Mouse (Mus musculus) embryonic facial prominence, embryonic 11.5 days (tissue): Measurements from ENCODE around the gene Nrd1. TPM values are rescaled to one million over a fixed set of nuclear protein-coding genes. Genes with fewer than 3 reads are reported as not detected.
A peak's percentile ranks its signal among the peaks of the same experiment; 100 is the strongest.

Experiments used
- ATAC-seq: fragments of 200-750 bp; cut with Nextera tagmentation; replicated peaks from 2 replicates; pipeline ENCODE4 v1.8.0; 2017; ENCODE audit warnings: low read depth; ENCODE audit not compliant: insufficient number of reproducible peaks, low FRiP score, low TSS enrichment
- DNase-seq: peaks from one replicate; pipeline ENCODE4 v3.0.0-alpha.2; 2015; ENCODE audit warnings: low spot score
- H3K27ac ChIP-seq: fragments of 300-500 bp; sonication (generic); replicated peaks from 2 replicates; pipeline ENCODE4 v1.5.1; 2014; ENCODE audit warnings: mild to moderate bottlenecking, low read depth, low read length, control low read depth
- H3K27me3 ChIP-seq: fragments of 300-500 bp; sonication (generic); 2 replicates; pipeline ENCODE4 v1.6.1; 2014; ENCODE audit warnings: mild to moderate bottlenecking, low read length, moderate library complexity, mixed read lengths; ENCODE audit not compliant: control insufficient read depth, insufficient read depth
- H3K36me3 ChIP-seq: fragments of 300-500 bp; sonication (generic); replicated peaks from 2 replicates; pipeline ENCODE4 v1.6.1; 2014; ENCODE audit warnings: low read depth, mild to moderate bottlenecking, low read length, moderate library complexity, mixed read lengths; ENCODE audit not compliant: control insufficient read depth, insufficient read depth
- H3K4me1 ChIP-seq: fragments of 300-500 bp; sonication (generic); 2 replicates; pipeline ENCODE4 v1.6.1; 2014; ENCODE audit warnings: low read length, mixed read lengths; ENCODE audit not compliant: control insufficient read depth, insufficient read depth
- H3K4me2 ChIP-seq: fragments of 300-500 bp; sonication (generic); 2 replicates; pipeline ENCODE4 v1.6.1; 2014; ENCODE audit warnings: low read depth, mild to moderate bottlenecking, control low read depth, low read length, moderate library complexity
- H3K4me3 ChIP-seq: fragments of 300-500 bp; sonication (generic); 2 replicates; pipeline ENCODE4 v1.5.1; 2014; ENCODE audit warnings: low read depth, low read length, control low read depth
- H3K9ac ChIP-seq: fragments of 300-500 bp; sonication (generic); replicated peaks from 2 replicates; pipeline ENCODE4 v1.6.1; 2014; ENCODE audit warnings: mild to moderate bottlenecking, control low read depth, low read length
- H3K9me3 ChIP-seq: fragments of 300-500 bp; sonication (generic); replicated peaks from 2 replicates; pipeline ENCODE4 v1.6.1; 2016; ENCODE audit warnings: mild to moderate bottlenecking, low read length, inconsistent platforms, mixed read lengths; ENCODE audit not compliant: control insufficient read depth
- WGBS: fragments of 180-500 bp; shearing (Covaris S2); extraction: QIAGEN DNeasy Blood & Tissue Kit; methylation state at CpG from one replicate; pipeline ENCODE4 v1.1.7; 2014; 5-methylcytosine and 5-hydroxymethylcytosine counted together
- polyA plus RNA-seq: library from polyadenylated mRNA; unstranded; fragments of >200 nt; fragmentation: Nextera tagmentation; extraction: Ambion mirVana; gene quantifications from 2 replicates; pipeline ENCODE4 v1.2.1, GENCODE M21; 2014

The Nrd1 gene
- polyA plus RNA-seq = 56.4 and 66.3 TPM in 2 replicates

GRCm38 (mm10) chr4:108999999-109000950 is at the start of gene Nrd1:
TSS of gene Nrd1 (plus strand) at chr4:109000655.
- no peaks in the 10 kb centered on the region for H3K27me3 ChIP-seq
- H3K9me3 ChIP-seq = no peaks in the 10 kb centered on the region
- H3K27ac ChIP-seq = peak within 1 kb of the TSS; percentile 63
- peak within 1 kb of the TSS; percentile 75 for H3K9ac ChIP-seq
- no peaks in the 10 kb centered on the region for H3K36me3 ChIP-seq
- DNase-seq = peak; percentile 99
- H3K4me2 ChIP-seq = peak within 1 kb of the TSS; percentile 55
- WGBS = under 1% methylated on average over 58 of the region's 58 CpGs
- peak; percentile 99 for ATAC-seq
- peak within 1 kb of the TSS; percentile 72 for H3K4me3 ChIP-seq
- no peaks in the 10 kb centered on the region for H3K4me1 ChIP-seq

GRCm38 (mm10) chr4:108951663-108952062 is 48.8 kb upstream of the Nrd1 start:
- 94% methylated on average over 4 of the region's 4 CpGs for WGBS
- H3K4me3 ChIP-seq = no peak overlapping the region
- no peak overlapping the region for H3K9ac ChIP-seq
- no peaks in the 10 kb centered on the region for H3K4me1 ChIP-seq
- no peaks in the 10 kb centered on the region for H3K36me3 ChIP-seq
- no peak overlapping the region for H3K27ac ChIP-seq
- H3K9me3 ChIP-seq = no peaks in the 10 kb centered on the region
- no peak overlapping the region for H3K4me2 ChIP-seq
- DNase-seq (no peak), ATAC-seq (no peak)
- no peaks in the 10 kb centered on the region for H3K27me3 ChIP-seq

GRCm38 (mm10) chr4:108959696-108960095 is 40.8 kb upstream of the Nrd1 start:
- Histone ChIP-seq H3K9ac (no peak overlapping the region), H3K4me1 (no peaks in the 10 kb centered on the region), H3K4me2 (no peak overlapping the region), H3K27ac (no peak overlapping the region), H3K27me3 (no peaks in the 10 kb centered on the region), H3K9me3 (no peaks in the 10 kb centered on the region), H3K36me3 (no peaks in the 10 kb centered on the region), H3K4me3 (no peak overlapping the region)
- whole genome bisulfite sequencing = 79% methylated on average over 3 of the region's 3 CpGs
- ATAC-seq (no peak), DNase-seq (no peak)

DNA sequence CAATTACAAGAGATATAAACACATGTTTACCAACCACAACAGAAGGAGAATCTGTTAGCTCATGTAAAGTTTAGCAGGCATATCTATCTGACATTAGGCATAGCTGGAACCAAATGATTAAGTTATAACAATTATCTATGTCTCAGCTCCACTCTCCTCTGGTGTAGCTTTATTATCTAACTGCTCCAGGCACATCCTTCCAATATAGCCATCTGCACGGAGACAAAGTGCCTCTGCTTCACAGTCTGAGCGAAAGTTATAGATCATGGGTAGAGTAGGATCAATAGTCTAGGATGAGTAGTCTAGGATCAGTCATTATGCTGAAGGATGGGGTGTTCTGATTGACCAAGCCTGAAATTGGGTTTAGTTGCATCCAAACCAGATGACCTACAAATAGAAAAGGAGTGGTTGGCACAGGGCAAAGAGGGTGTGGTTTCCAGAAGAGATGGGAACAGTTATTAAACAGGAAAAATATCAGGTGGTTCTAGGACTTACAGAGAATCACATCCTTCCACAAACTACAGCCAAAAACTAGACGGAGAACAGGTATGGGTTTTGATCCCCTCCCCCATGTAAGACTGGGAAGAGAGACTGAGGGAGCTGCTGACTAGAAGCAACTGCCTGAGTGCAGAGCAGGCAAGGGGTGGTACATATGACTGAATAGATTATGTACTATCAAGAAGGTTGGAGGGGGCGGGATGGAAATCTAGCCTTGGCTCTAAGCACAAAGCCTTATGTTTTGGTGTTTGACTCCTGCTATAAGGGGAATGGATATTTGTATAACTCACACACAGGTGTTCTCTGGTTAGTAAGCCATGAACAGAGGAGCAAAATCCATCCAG is 39.6 kb upstream of the Nrd1 start:
- no peak overlapping the region for H3K4me3 ChIP-seq
- H3K27me3 ChIP-seq = no peaks in the 10 kb centered on the region
- H3K27ac ChIP-seq = no peak overlapping the region
- H3K9ac ChIP-seq = no peak overlapping the region
- DNase-seq (no peak), ATAC-seq (no peak)
- 84% methylated on average over 4 of the region's 4 CpGs for WGBS
- H3K4me1 ChIP-seq = no peaks in the 10 kb centered on the region
- H3K36me3 ChIP-seq = no peaks in the 10 kb centered on the region
- no peaks in the 10 kb centered on the region for H3K9me3 ChIP-seq
- no peak overlapping the region for H3K4me2 ChIP-seq

- Histone ChIP-seq H3K36me3 (no peaks in the 10 kb centered on the region), H3K4me3 (no peak overlapping the region)
These were observed 37.4 kb upstream of the Nrd1 start for GRCm38 (mm10) chr4:108963017-108963416.

DNA sequence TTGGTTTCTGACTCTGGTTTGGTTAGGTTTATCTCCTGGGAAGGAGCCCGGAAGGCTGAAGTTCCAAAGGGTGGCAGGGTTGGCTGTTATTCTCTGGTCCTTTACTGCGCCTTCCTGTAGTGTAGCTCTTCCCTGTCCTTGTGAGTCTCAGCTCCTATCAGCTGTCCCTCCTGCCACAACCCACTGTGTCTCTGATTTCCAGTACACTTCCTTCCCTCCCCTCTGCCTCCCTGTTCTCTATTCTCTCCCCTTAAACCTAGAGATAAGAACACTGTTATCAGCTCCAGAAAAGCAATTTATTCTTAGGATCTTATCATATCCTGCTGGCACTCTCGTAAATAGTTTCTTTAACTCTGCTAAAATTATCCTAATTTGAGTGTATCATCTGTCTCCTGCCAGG is 30.9 kb upstream of the Nrd1 start:
- no peaks in the 10 kb centered on the region for H3K36me3 ChIP-seq
- no peak for ATAC-seq

More at GRCm38 (mm10) chr4:108963017-108963416, 37.4 kb upstream of the Nrd1 start:
- no peak overlapping the region for H3K9ac ChIP-seq
- H3K27ac ChIP-seq = no peak overlapping the region
- H3K9me3 ChIP-seq = no peaks in the 10 kb centered on the region
- H3K27me3 ChIP-seq = no peaks in the 10 kb centered on the region
- no peak overlapping the region for H3K4me2 ChIP-seq
- ATAC-seq (no peak), DNase-seq (no peak)
- no peaks in the 10 kb centered on the region for H3K4me1 ChIP-seq
- 88% methylated on average over 6 of the region's 6 CpGs for WGBS

GRCm38 (mm10) chr4:108971054-108971453 is 29.4 kb upstream of the Nrd1 start:
- ATAC-seq (no peak), DNase-seq (no peak)
- Histone ChIP-seq H3K27me3 (no peaks in the 10 kb centered on the region), H3K4me1 (no peaks in the 10 kb centered on the region), H3K9ac (no peak overlapping the region), H3K9me3 (no peaks in the 10 kb centered on the region), H3K4me3 (no peak overlapping the region), H3K4me2 (no peak overlapping the region), H3K27ac (no peak overlapping the region), H3K36me3 (no peaks in the 10 kb centered on the region)
- WGBS = 73% methylated on average over 5 of the region's 5 CpGs

More for the DNA sequence above, 30.9 kb upstream of the Nrd1 start:
- Histone ChIP-seq H3K27me3 (no peaks in the 10 kb centered on the region), H3K9ac (no peak overlapping the region), H3K27ac (no peak overlapping the region), H3K4me1 (no peaks in the 10 kb centered on the region), H3K4me2 (no peak overlapping the region), H3K9me3 (no peaks in the 10 kb centered on the region), H3K4me3 (no peak overlapping the region)
- 81% methylated on average over 3 of the region's 3 CpGs for WGBS
- no peak for DNase-seq
